Mouse (Mus musculus): ENCODE results near the gene Gfpt1.

DNA sequence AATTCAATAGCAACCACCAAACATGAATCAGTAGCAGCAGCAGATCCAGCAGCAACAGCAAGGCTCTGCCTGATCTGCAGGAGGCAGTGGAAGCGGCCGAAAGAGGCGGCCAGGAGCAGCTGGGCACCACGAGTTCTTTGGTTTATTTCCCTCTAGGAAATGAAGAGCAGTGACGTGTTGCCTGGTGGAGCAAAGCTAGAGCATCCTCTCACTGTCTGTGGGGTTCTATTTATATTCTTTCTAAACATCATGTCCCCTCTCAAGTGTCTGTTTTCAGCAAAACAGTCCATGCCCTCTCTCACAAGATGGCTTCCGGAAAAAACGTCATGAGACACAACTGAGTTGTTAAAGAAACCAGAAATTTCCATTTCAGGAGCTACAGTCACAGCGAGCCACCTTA is 3.5 kb upstream of the Gfpt1 start:
- TF ChIP-seq POLR2A (IDR thresholded peaks at IDR 0.05; ENCODE audit: borderline replicate concordance, extremely low read depth, low read depth, low read length), result no peak
- TF ChIP-seq CTCF (IDR thresholded peaks at IDR 0.05; ENCODE audit: insufficient read depth, low read length), result no peak
